Mouse (Mus musculus): Measurements from ENCODE around the gene Atxn10. TPM values are rescaled to one million over a fixed set of nuclear protein-coding genes. Genes with fewer than 3 reads are reported as not detected.

The Atxn10 gene
- total RNA-seq, 2 experiments from 2014 or later, result 290 to 297 TPM

GRCm38 (mm10) chr15:85469401-85469800 is 133.4 kb downstream of the Atxn10 start:
- Histone ChIP-seq H3K4me3 (no peak overlapping the region), H3K27ac (no peak overlapping the region)
- TF ChIP-seq CTCF (conservative IDR thresholded peaks at IDR 0.05), result no peak
- DNase-seq (ENCODE audit: low spot score in 2 of 2), result no peak

GRCm38 (mm10) chr15:85474697-85475096 is 138.7 kb downstream of the Atxn10 start:
- H3K27ac ChIP-seq, result no peak overlapping the region
- DNase-seq (ENCODE audit: low spot score in 2 of 2), result no peak
- TF ChIP-seq CTCF (conservative IDR thresholded peaks at IDR 0.05), result no peak
- no peak overlapping the region for H3K4me3 ChIP-seq

GRCm38 (mm10) chr15:85477584-85477983 is 141.5 kb downstream of the Atxn10 start:
- peak; percentile 84 for TF ChIP-seq CTCF (conservative IDR thresholded peaks at IDR 0.05)
- H3K27ac ChIP-seq, result no peak overlapping the region
- DNase-seq (ENCODE audit: low spot score in 2 of 2), result peak in 1 of 2 experiments; percentile 62
- no peak overlapping the region for H3K4me3 ChIP-seq

- no peak overlapping the region for H3K27ac ChIP-seq
- peak; percentile 19 for TF ChIP-seq CTCF (conservative IDR thresholded peaks at IDR 0.05)
- DNase-seq (ENCODE audit: low spot score in 2 of 2), result peak in 1 of 2 experiments; percentile 40
- no peak overlapping the region for H3K4me3 ChIP-seq
Measured at GRCm38 (mm10) chr15:85479365-85479764, 143.3 kb downstream of the Atxn10 start.

GRCm38 (mm10) chr15:85479919-85480318 is 143.9 kb downstream of the Atxn10 start:
- Histone ChIP-seq H3K4me3 (no peak overlapping the region), H3K27ac (no peak overlapping the region)
- no peak for DNase-seq (ENCODE audit: low spot score in 2 of 2)
- no peak for TF ChIP-seq CTCF (conservative IDR thresholded peaks at IDR 0.05)

GRCm38 (mm10) chr15:85480630-85481029 is 144.6 kb downstream of the Atxn10 start:
- no peak overlapping the region for H3K27ac ChIP-seq
- no peak for DNase-seq (ENCODE audit: low spot score in 2 of 2)
- peak; percentile 44 for TF ChIP-seq CTCF (conservative IDR thresholded peaks at IDR 0.05)

GRCm38 (mm10) chr15:85488900-85489299 is 152.9 kb downstream of the Atxn10 start:
- TF ChIP-seq CTCF (conservative IDR thresholded peaks at IDR 0.05), result no peak
- H3K27ac ChIP-seq, result no peak overlapping the region
- DNase-seq (ENCODE audit: low spot score in 2 of 2), result no peak
- no peak overlapping the region for H3K4me3 ChIP-seq

More at GRCm38 (mm10) chr15:85480630-85481029, 144.6 kb downstream of the Atxn10 start:
- no peak overlapping the region for H3K4me3 ChIP-seq

GRCm38 (mm10) chr15:85489751-85490150 is 153.7 kb downstream of the Atxn10 start:
- H3K27ac ChIP-seq, result no peak overlapping the region
- no peak for DNase-seq (ENCODE audit: low spot score in 2 of 2)
- no peak for TF ChIP-seq CTCF (conservative IDR thresholded peaks at IDR 0.05)

GRCm38 (mm10) chr15:85494163-85494621 is 158.1 kb downstream of the Atxn10 start:
- no peak for TF ChIP-seq CTCF (conservative IDR thresholded peaks at IDR 0.05)
- DNase-seq (ENCODE audit: low spot score in 2 of 2), result peak; percentile 73 to 84
- Histone ChIP-seq H3K4me3 (no peak overlapping the region), H3K27ac (peak overlapping the region; percentile 80)

More at GRCm38 (mm10) chr15:85489751-85490150, 153.7 kb downstream of the Atxn10 start:
- no peak overlapping the region for H3K4me3 ChIP-seq

- no peak for DNase-seq (ENCODE audit: low spot score in 2 of 2)
- Histone ChIP-seq H3K4me3 (no peak overlapping the region), H3K27ac (no peak overlapping the region)
- TF ChIP-seq CTCF (conservative IDR thresholded peaks at IDR 0.05), result no peak
Measured at GRCm38 (mm10) chr15:85497548-85497947, 161.5 kb downstream of the Atxn10 start.

GRCm38 (mm10) chr15:85497981-85498475 is 162.0 kb downstream of the Atxn10 start:
- no peak overlapping the region for H3K27ac ChIP-seq
- DNase-seq (ENCODE audit: low spot score in 2 of 2), result no peak

GRCm38 (mm10) chr15:85500267-85500666 is 164.2 kb downstream of the Atxn10 start:
- TF ChIP-seq CTCF (conservative IDR thresholded peaks at IDR 0.05), result no peak
- no peak overlapping the region for H3K27ac ChIP-seq

More at GRCm38 (mm10) chr15:85497981-85498475, 162.0 kb downstream of the Atxn10 start:
- no peak for TF ChIP-seq CTCF (conservative IDR thresholded peaks at IDR 0.05)
- H3K4me3 ChIP-seq, result no peak overlapping the region

GRCm38 (mm10) chr15:85503127-85503526 is 167.1 kb downstream of the Atxn10 start, which contains the start of gene 7530416G11Rik:
TSS of gene 7530416G11Rik (minus strand) at chr15:85503227.
- TF ChIP-seq CTCF (conservative IDR thresholded peaks at IDR 0.05), result no peak
- no peak for DNase-seq (ENCODE audit: low spot score in 2 of 2)

More at GRCm38 (mm10) chr15:85500267-85500666, 164.2 kb downstream of the Atxn10 start:
- no peak for DNase-seq (ENCODE audit: low spot score in 2 of 2)
- no peak overlapping the region for H3K4me3 ChIP-seq

More at GRCm38 (mm10) chr15:85503127-85503526, 167.1 kb downstream of the Atxn10 start, which contains the start of gene 7530416G11Rik:
- no peak within 1 kb of the TSS for H3K4me3 ChIP-seq
- H3K27ac ChIP-seq, result no peak within 1 kb of the TSS
